Mouse (Mus musculus) lung, embryonic 16.5 days (tissue): ENCODE measurements around the gene Olfr979. TPM values are rescaled to one million over a fixed set of nuclear protein-coding genes. Genes with fewer than 3 reads are reported as not detected.
"Not testable (repeated sequence)": the region's sequence is repeated elsewhere in the genome, so short reads cannot be mapped to it uniquely, and the experiment has no call there.

Experiments used
- ATAC-seq: fragments of 200-750 bp; cut with Nextera tagmentation; 2 replicates; pipeline ENCODE4 v1.8.0; 2017; ENCODE audit warnings: low read depth, mild to moderate bottlenecking, moderate library complexity
- H3K27ac ChIP-seq: fragments of 300-500 bp; sonication (generic); 2 replicates; pipeline ENCODE4 v1.5.1; 2014; ENCODE audit warnings: mild to moderate bottlenecking, control low read depth, low read length
- H3K27me3 ChIP-seq: fragments of 300-500 bp; sonication (generic); 2 replicates; pipeline ENCODE4 v1.6.1; 2014; ENCODE audit warnings: low read depth, low read length, mixed read lengths; ENCODE audit not compliant: control insufficient read depth, insufficient read depth
- H3K36me3 ChIP-seq: fragments of 300-500 bp; sonication (generic); 2 replicates; pipeline ENCODE4 v1.6.1; 2014; ENCODE audit warnings: low read length; ENCODE audit not compliant: control insufficient read depth, insufficient read depth
- H3K4me1 ChIP-seq: fragments of 300-500 bp; sonication (generic); replicated peaks from 2 replicates; pipeline ENCODE4 v1.6.1; 2014; ENCODE audit warnings: low read length, mixed read lengths; ENCODE audit not compliant: control insufficient read depth, insufficient read depth
- H3K4me2 ChIP-seq: fragments of 300-500 bp; sonication (generic); 2 replicates; pipeline ENCODE4 v1.6.1; 2014; ENCODE audit warnings: low read depth, low read length, control low read depth
- H3K4me3 ChIP-seq: fragments of 300-500 bp; sonication (generic); 2 replicates; pipeline ENCODE4 v1.5.1; 2014; ENCODE audit warnings: mild to moderate bottlenecking, low read length, control low read depth
- H3K9ac ChIP-seq: fragments of 300-500 bp; sonication (generic); 2 replicates; pipeline ENCODE4 v1.6.1; 2014; ENCODE audit warnings: low read length, control low read depth
- H3K9me3 ChIP-seq: fragments of 300-500 bp; sonication (generic); 2 replicates; pipeline ENCODE4 v1.6.1; 2016; ENCODE audit warnings: low read length; ENCODE audit not compliant: control insufficient read depth
- WGBS: fragments of 180-500 bp; shearing (Covaris S2); extraction: QIAGEN DNeasy Blood & Tissue Kit; methylation state at CpG from one replicate; pipeline ENCODE4 v1.1.7; 2014; 5-methylcytosine and 5-hydroxymethylcytosine counted together
- polyA plus RNA-seq: library from polyadenylated mRNA; unstranded; fragments of >200 nt; fragmentation: Nextera tagmentation; extraction: Ambion mirVana; gene quantifications from 2 replicates; pipeline ENCODE4 v1.2.1, GENCODE M21; 2015

The Olfr979 gene
- polyA plus RNA-seq, result not detected in 2 replicates

- H3K4me3 ChIP-seq, result no peak within 1 kb of the TSS
- H3K27ac ChIP-seq, result no peak within 1 kb of the TSS
- no peaks in the 10 kb centered on the region for H3K9me3 ChIP-seq
- H3K36me3 ChIP-seq, result no peaks in the 10 kb centered on the region
- H3K4me2 ChIP-seq, result no peak within 1 kb of the TSS
- H3K9ac ChIP-seq, result no peak within 1 kb of the TSS
- no peak for ATAC-seq
- WGBS, result 93% methylated on average over 1 of the region's 1 CpGs
- no peaks in the 10 kb centered on the region for H3K4me1 ChIP-seq
- no peaks in the 10 kb centered on the region for H3K27me3 ChIP-seq
Measured at GRCm38 (mm10) chr9:40003365-40003764, at the start of gene Olfr979. Olfr979 (minus strand) TSS chr9:40003465.

GRCm38 (mm10) chr9:40050138-40050537, 46.9 kb upstream of the Olfr979 start:
- WGBS, result 92% methylated on average over 19 of the region's 19 CpGs
- Histone ChIP-seq H3K9me3 (no peaks in the 10 kb centered on the region), H3K27me3 (no peaks in the 10 kb centered on the region), H3K36me3 (no peaks in the 10 kb centered on the region), H3K4me2 (no peak overlapping the region), H3K4me3 (no peak overlapping the region), H3K27ac (no peak overlapping the region), H3K4me1 (no peaks in the 10 kb centered on the region), H3K9ac (no peak overlapping the region)
- ATAC-seq, result no peak

- WGBS, result 70% methylated on average over 2 of the region's 2 CpGs
- no peaks in the 10 kb centered on the region for H3K36me3 ChIP-seq
Measured at GRCm38 (mm10) chr9:40021164-40021563, 17.9 kb upstream of the Olfr979 start, which contains the start of gene Olfr981. Olfr981 (plus strand) TSS chr9:40021464.

GRCm38 (mm10) chr9:40009482-40009881, 6.2 kb upstream of the Olfr979 start, which contains the start of gene Olfr980:
Olfr980 (minus strand) TSS chr9:40009582.
- WGBS, result 70% methylated on average over 1 of the region's 1 CpGs
- ATAC-seq, result no peak
- no peak within 1 kb of the TSS for H3K9ac ChIP-seq
- no peak within 1 kb of the TSS for H3K4me3 ChIP-seq
- H3K36me3 ChIP-seq, result no peaks in the 10 kb centered on the region
- H3K27me3 ChIP-seq, result no peaks in the 10 kb centered on the region
- no peaks in the 10 kb centered on the region for H3K4me1 ChIP-seq
- H3K27ac ChIP-seq, result no peak within 1 kb of the TSS
- H3K9me3 ChIP-seq, result no peaks in the 10 kb centered on the region
- H3K4me2 ChIP-seq, result no peak within 1 kb of the TSS

More at GRCm38 (mm10) chr9:40021164-40021563, 17.9 kb upstream of the Olfr979 start, which contains the start of gene Olfr981:
- no peaks in the 10 kb centered on the region for H3K4me1 ChIP-seq
- no peaks in the 10 kb centered on the region for H3K27me3 ChIP-seq
- H3K27ac ChIP-seq, result no peak within 1 kb of the TSS
- no peak for ATAC-seq
- H3K9ac ChIP-seq, result no peak within 1 kb of the TSS
- no peaks in the 10 kb centered on the region for H3K9me3 ChIP-seq
- H3K4me2 ChIP-seq, result no peak within 1 kb of the TSS
- H3K4me3 ChIP-seq, result no peak within 1 kb of the TSS

- H3K9ac ChIP-seq, result no peak within 1 kb of the TSS
- no peak within 1 kb of the TSS for H3K27ac ChIP-seq
- no peak within 1 kb of the TSS for H3K4me3 ChIP-seq
- ATAC-seq, result no peak
- no peaks in the 10 kb centered on the region for H3K27me3 ChIP-seq
- 83% methylated on average over 2 of the region's 2 CpGs for WGBS
- H3K36me3 ChIP-seq, result no peaks in the 10 kb centered on the region
- no peaks in the 10 kb centered on the region for H3K9me3 ChIP-seq
- H3K4me2 ChIP-seq, result no peak within 1 kb of the TSS
- H3K4me1 ChIP-seq, result no peaks in the 10 kb centered on the region
Measured at GRCm38 (mm10) chr9:39991813-39992212, 11.5 kb downstream of the Olfr979 start, which contains the start of gene Olfr978. Olfr978 (plus strand) TSS chr9:39992113.

- H3K27ac ChIP-seq, H3K4me1 ChIP-seq, ATAC-seq, H3K36me3 ChIP-seq, H3K9me3 ChIP-seq, H3K27me3 ChIP-seq, H3K4me3 ChIP-seq, H3K4me2 ChIP-seq, H3K9ac ChIP-seq: not testable (repeated sequence)
- 75% methylated on average over 1 of the region's 1 CpGs for WGBS
Measured at GRCm38 (mm10) chr9:39976581-39977145, 26.6 kb downstream of the Olfr979 start.

- H3K4me1 ChIP-seq, H3K27me3 ChIP-seq, H3K4me3 ChIP-seq, H3K27ac ChIP-seq, H3K9me3 ChIP-seq, ATAC-seq, H3K36me3 ChIP-seq, H3K4me2 ChIP-seq, H3K9ac ChIP-seq: not testable (repeated sequence)
- 72% methylated on average over 5 of the region's 9 CpGs for WGBS
Measured at GRCm38 (mm10) chr9:39961033-39961432, 42.2 kb downstream of the Olfr979 start, which contains the start of gene Olfr976. Olfr976 (minus strand) TSS chr9:39961133.

- Histone ChIP-seq H3K9me3 (no peaks in the 10 kb centered on the region), H3K9ac (no peak within 1 kb of the TSS), H3K4me3 (no peak within 1 kb of the TSS), H3K27me3 (no peaks in the 10 kb centered on the region), H3K36me3 (no peaks in the 10 kb centered on the region), H3K4me2 (no peak within 1 kb of the TSS), H3K27ac (no peak within 1 kb of the TSS), H3K4me1 (no peaks in the 10 kb centered on the region)
- 67% methylated on average over 1 of the region's 1 CpGs for WGBS
- no peak for ATAC-seq
Measured at GRCm38 (mm10) chr9:39951946-39952345, 51.3 kb downstream of the Olfr979 start, which contains the start of gene Olfr975. Olfr975 (minus strand) TSS chr9:39952046.
